ENCODE assay signal across 15 mouse cellular contexts in the genomic region with DNA sequence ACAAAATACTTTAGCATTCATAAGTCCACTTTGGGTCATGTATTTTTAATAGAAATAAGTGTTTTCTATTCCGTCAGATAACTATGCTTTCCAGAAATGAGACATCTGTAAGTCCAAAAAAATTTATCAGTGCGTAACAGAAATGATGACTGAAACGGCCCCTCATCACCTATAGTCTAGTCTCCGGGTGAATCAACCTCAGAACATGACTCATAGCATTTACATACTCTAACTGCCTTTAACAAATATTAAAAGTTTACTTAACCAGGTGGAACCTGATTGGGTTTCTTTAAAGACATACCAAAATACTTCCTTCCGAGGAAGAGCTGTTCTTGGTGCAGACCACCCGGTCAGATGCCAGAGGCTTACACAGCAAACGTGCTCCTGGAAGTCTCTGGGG.
"Had no signal": no experiment of that assay in that cellular context is flagged by ENCODE, and none has a peak within 500 bp of the region (broad histone marks: within the 10 kb centered on the region; RNA-seq: fewer than 3 reads in every experiment).

No protein-coding gene starts in this region.

- H3K4me3 ChIP-seq: neural tube, embryonic 13.5 days; neural tube, embryonic 15.5 days; stomach, embryonic 15.5 days had no signal

- H3K36me3 ChIP-seq: stomach, embryonic 15.5 days had no signal

- H3K9ac ChIP-seq: neural tube, embryonic 13.5 days; neural tube, embryonic 15.5 days; stomach, embryonic 15.5 days had no signal

- H3K27ac ChIP-seq: neural tube, embryonic 13.5 days; neural tube, embryonic 15.5 days; stomach, embryonic 15.5 days had no signal

- H3K9me3 ChIP-seq: neural tube, embryonic 13.5 days; neural tube, embryonic 15.5 days; stomach, embryonic 15.5 days had no signal

- DNase-seq: retina, postnatal 1 day; right cerebral cortex, adult 18-20 months; right cerebral cortex, postnatal 14 days; right cerebral cortex, postnatal 25 days; right cerebral cortex, postnatal 4 days; spleen, adult 18-20 months; thymus, adult 18-20 months; thymus, adult 2 months; thymus, postnatal 14 days; thymus, postnatal 25 days; thymus, postnatal 36 days; thymus, postnatal 4 days had no signal

- H3K4me2 ChIP-seq: neural tube, embryonic 13.5 days; neural tube, embryonic 15.5 days; stomach, embryonic 15.5 days had no signal

- H3K27me3 ChIP-seq: neural tube, embryonic 13.5 days; neural tube, embryonic 15.5 days; stomach, embryonic 15.5 days had no signal
